Mouse (Mus musculus): ENCODE data around the gene Slc27a4.

Slc27a4 gene

DNA sequence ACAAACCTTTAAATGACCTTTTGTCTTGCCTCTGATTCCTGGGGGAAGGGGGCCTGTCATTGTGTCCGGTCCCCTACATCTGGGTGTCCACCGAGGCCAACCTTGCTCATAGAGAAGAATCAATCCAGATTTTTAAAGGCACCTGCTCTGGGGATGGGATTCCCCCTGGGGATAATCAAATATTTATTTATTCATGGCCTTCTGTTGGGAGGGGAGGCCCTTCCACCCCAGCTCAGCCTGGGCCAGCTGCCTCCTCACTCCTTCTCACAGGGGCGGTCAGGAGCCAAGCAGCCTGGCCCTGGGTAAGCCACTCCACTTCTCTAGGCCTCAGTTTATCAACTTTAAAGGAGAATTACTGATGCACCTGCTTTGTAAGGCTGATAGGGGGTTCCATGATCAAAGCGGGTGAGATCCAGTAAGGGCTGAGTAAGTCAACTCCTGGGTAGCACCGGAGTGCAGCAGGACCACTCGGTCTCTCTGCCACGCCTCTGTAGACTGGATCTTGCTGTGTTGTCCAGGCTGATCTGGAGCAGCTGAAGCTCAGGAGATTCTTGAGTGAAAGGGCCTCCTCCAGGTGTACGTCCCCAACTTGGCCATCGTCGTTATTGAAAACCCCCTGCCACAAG lies 53.3 kb downstream of the Slc27a4 start:
- intact Hi-C loops (cut with DNase I): loop anchor here (5.0 to 10.0 kb wide), 2 partner anchors 38 to 91 kb away; no protein-coding TSS in a partner anchor

DNA sequence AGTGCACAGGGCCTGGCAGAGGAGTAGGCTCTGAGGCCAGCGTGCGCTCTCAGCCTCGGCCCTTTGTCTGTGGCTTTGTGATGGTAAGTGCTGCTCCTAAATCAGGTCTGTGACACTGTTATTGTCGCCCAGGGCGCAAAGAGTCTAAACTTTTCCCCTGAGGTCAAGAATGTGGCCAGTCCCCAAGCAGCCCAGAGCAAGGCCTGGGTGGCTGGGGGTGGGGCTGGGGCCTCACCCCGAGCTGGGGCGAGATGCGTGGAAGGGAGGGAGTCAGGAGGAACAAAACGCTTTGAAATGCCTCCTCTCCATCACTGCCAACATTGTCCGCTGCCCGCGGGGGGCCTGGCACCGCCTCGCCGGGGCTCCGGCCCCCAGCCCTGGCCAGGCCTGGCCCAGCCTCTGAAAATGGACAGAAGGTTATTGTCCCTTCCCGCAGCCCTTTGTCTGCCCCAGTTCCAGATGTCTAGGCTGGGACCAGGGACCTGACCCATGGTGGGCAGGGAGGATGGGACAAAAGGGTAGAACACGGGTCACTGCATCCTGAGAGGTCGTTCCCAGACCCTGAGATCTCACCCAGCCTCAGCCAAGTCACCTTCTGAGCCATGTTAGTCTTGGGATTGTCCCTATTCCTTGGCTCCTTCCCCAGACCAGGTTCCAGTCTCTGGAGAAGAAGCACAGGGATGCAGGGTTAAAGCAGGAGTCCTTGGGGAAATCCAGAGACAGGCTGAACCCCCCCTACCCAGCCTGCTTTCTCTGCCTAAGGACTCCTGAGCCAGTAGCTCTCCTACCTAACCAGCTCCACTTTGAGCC lies 54.2 kb downstream of the Slc27a4 start:
- intact Hi-C loops (cut with DNase I): loop anchor here (5.0 to 10.0 kb wide), 2 partner anchors 39 to 92 kb away; no protein-coding TSS in a partner anchor

DNA sequence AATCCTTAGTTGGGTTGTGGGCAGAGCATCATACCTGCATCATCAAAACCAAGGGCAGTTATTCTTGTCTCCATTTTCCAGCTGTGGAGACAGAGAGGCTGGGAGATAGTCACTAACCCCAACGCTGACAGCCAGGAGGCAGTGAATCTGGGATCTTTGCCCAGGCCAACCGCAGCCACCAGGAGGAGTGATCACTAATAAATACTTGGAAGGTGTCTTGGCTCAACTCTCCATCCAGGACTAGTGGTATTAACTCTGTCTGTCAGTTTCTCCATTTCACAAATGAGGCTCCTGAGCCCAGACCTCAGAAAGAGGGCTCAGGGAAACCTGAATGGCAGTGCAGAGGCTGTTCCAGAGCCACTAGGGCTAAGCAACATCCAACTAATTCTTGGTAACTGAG lies 54.9 kb downstream of the Slc27a4 start:
- intact Hi-C loops (cut with DNase I): loop anchor here (5.0 to 10.0 kb wide), 2 partner anchors 40 to 93 kb away; no protein-coding TSS in a partner anchor

DNA sequence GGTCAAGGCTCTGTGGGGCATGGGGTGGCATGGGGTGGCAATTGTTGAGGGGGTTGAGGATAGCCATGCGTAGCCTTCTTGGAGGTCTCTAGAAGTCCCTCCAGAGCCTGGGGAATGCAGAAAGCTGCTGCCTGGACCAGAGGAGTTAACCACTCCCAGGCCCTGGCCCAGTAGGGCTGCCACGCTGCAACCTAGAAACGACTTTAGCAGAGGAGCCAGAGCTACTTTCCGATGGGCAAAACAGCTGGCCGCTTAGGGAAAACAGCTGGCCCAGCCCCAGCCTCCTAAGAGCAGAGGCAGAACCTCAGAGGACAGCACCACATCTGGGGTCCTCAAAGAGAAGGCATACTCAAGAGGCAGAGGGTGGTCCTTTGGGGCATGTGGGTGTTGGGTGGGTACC lies 55.5 kb downstream of the Slc27a4 start:
- intact Hi-C loops (cut with DNase I): loop anchor here (5.0 to 10.0 kb wide), 2 partner anchors 41 to 93 kb away; no protein-coding TSS in a partner anchor

DNA sequence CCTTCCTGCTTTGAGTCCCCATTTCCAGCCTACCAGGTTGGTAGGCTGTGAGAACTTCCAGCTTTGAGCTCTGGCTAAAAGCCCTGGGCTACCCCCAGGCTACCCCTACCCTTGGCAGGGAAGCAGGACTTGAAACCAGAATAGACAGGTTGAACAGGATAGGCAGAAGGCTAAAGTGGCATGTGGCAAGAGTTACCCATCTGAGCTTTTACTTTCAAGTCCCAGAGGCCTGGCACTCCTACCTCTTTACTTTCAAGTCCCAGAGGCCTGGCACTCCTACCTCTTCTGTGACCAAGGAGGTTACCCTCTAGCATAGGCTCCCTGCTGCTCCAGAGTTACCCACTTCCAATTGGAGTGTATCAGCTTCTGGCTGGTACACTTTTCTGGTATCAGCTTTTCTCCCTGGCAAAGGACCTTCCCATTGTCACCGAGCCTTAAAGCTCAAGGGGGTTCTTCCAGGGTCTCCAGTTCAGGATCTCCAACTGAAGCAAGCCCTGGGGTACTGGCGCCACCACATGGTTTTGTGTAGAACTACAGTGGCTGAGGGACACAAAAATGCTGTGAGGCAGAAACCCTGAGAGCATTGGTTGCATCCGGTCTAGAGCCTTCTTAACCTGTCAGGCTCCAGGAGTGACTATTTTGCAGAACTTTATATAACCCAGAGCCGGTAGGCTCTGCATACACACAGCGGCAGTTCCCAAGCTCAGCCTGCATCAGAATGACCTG lies 56.5 kb downstream of the Slc27a4 start:
- intact Hi-C loops (cut with DNase I): loop anchor here (5.0 to 10.0 kb wide), 2 partner anchors 42 to 94 kb away; no protein-coding TSS in a partner anchor

DNA sequence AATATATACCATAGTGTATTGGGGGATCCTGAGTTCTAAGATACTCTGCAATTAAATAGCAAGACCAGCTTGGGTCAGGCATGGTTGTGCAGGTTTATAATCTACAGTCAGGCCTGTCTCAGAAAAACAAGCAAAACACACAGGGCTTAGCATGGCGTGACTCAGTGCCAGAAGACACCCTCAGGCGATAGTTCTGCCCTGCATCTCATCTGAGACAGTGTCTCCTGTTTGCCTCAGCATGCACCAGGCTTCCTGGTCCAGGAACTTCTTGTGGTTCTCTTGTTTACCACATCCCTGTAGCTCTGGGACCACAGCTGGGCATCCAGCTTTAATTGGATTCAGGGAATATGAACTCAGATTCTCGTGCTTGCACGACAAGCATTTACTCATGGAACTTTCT lies 62.7 kb downstream of the Slc27a4 start:
- intact Hi-C loops (cut with DNase I): no loop called here

Small RNAs within 50 kb of the gene (microRNA-seq; reads per million reads assigned to microRNA genes)
- gene Mir219a-2 (0 reads per million in 2 experiments), gene Mir219b (0 reads per million in 2 experiments)

All from adrenal gland (tissue).